Mouse (Mus musculus): Measurements from ENCODE around the gene Gldc. TPM values are rescaled to one million over a fixed set of nuclear protein-coding genes. Genes with fewer than 3 reads are reported as not detected.
"Not testable (repeated sequence)": the region's sequence is repeated elsewhere in the genome, so short reads cannot be mapped to it uniquely, and the experiment has no call there.

Gldc gene
- total RNA-seq (2014; rRNA removed) (15.9 and 16.6 TPM in 2 replicates), polyA plus RNA-seq (2015; fragmentation: Nextera tagmentation; extraction: Ambion mirVana) (8.5 and 8.7 TPM in 2 replicates)

DNA sequence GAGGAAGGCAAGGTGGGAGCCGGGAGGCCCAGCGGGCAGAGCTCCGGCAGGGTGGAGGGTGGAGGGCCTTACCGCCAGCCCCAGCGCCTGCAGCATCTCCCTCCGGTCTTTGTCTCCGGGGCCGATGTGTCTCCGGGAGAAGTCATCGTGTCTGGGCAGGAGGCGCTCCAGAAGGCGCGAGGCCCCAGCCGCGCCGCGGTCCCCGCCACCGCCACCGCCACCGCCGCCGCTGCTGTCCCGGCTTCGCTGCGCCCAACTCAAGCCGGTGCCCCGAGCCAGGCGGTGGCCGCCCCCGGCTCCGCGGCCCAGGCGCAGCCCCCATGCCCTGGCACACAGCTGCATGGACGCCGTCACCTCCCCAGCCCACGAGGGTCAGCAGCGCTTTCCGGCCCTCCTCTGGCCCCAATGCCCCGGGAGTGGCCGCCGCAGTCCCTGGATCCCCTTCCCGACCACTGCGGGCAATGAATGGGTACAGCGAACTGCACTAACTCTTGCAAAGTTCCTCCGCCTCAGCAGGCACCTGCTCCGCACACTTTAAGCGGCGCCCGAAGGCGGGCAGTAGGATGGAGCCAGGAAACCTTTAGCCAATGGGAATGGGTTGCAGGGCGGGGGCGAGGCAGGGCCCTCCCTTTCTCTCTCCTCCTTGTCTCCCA is at the start of gene Gldc:
Gene Gldc, minus strand, starts transcription at position 511 of the 653 bp plus-strand sequence.
- Histone ChIP-seq H3K9ac (replicated peaks; ENCODE audit: low read length) (peak within 1 kb of the TSS; percentile 58), H3K4me3 (ENCODE audit: low read length) (peak within 1 kb of the TSS; percentile 59), H3K9me3 (ENCODE audit: low read length) (no peaks in the 10 kb centered on the region; the same call in 1 of the 2 replicates), H3K4me1 (ENCODE audit: insufficient read depth, low read length) (no peaks in the 10 kb centered on the region), H3K27me3 (ENCODE audit: insufficient read depth, low read length) (no peaks in the 10 kb centered on the region; the same call in 1 of the 2 replicates), H3K27ac (peak within 1 kb of the TSS; percentile 69), H3K36me3 (ENCODE audit: insufficient read depth, low read length) (no peaks in the 10 kb centered on the region), H3K4me2 (ENCODE audit: low read depth, low read length) (peak within 1 kb of the TSS; percentile 91)
- TF ChIP-seq CTCF (IDR thresholded peaks at IDR 0.05; ENCODE audit: low read depth) = no peak
- peak; percentile 82 for DNase-seq (ENCODE audit: low spot score)
- WGBS = 1% methylated on average over 50 of the region's 53 CpGs
- peak; percentile 95 for ATAC-seq

- WGBS = 92% methylated on average over 8 of the region's 8 CpGs
- not testable (repeated sequence) for H3K9me3 ChIP-seq (ENCODE audit: low read length); H3K4me3 ChIP-seq (ENCODE audit: low read length); H3K27ac ChIP-seq; H3K9ac ChIP-seq (replicated peaks; ENCODE audit: low read length); ATAC-seq; H3K36me3 ChIP-seq (ENCODE audit: insufficient read depth, low read length); DNase-seq (ENCODE audit: low spot score); H3K27me3 ChIP-seq (ENCODE audit: insufficient read depth, low read length); H3K4me2 ChIP-seq (ENCODE audit: low read depth, low read length); H3K4me1 ChIP-seq (ENCODE audit: insufficient read depth, low read length)
Observed at GRCm38 (mm10) chr19:30222593-30222992, 47.4 kb upstream of the Gldc start.

GRCm38 (mm10) chr19:30217335-30217734 is 42.1 kb upstream of the Gldc start:
- H3K36me3 ChIP-seq (ENCODE audit: insufficient read depth, low read length) = no peaks in the 10 kb centered on the region
- no peak overlapping the region for H3K4me3 ChIP-seq (ENCODE audit: low read length)
- no peak overlapping the region for H3K27ac ChIP-seq
- TF ChIP-seq CTCF (IDR thresholded peaks at IDR 0.05; ENCODE audit: low read depth) = peak; percentile 91
- WGBS = 25% methylated on average over 7 of the region's 7 CpGs
- H3K9me3 ChIP-seq (ENCODE audit: low read length) = no peaks in the 10 kb centered on the region
- H3K9ac ChIP-seq (replicated peaks; ENCODE audit: low read length) = no peak overlapping the region
- ATAC-seq (peak; percentile 59; the same call in 1 of the 2 replicates), DNase-seq (ENCODE audit: low spot score) (peak; percentile 77)
- H3K4me2 ChIP-seq (ENCODE audit: low read depth, low read length) = no peak overlapping the region
- H3K27me3 ChIP-seq (ENCODE audit: insufficient read depth, low read length) = no peaks in the 10 kb centered on the region
- H3K4me1 ChIP-seq (ENCODE audit: insufficient read depth, low read length) = no peaks in the 10 kb centered on the region

- DNase-seq (ENCODE audit: low spot score) (no peak), ATAC-seq (no peak)
- no peak overlapping the region for H3K27ac ChIP-seq
- H3K9me3 ChIP-seq (ENCODE audit: low read length) = no peaks in the 10 kb centered on the region
- H3K9ac ChIP-seq (replicated peaks; ENCODE audit: low read length) = no peak overlapping the region
- WGBS = 76% methylated on average over 4 of the region's 4 CpGs
- H3K4me1 ChIP-seq (ENCODE audit: insufficient read depth, low read length) = no peaks in the 10 kb centered on the region
- H3K27me3 ChIP-seq (ENCODE audit: insufficient read depth, low read length) = no peaks in the 10 kb centered on the region
- no peak overlapping the region for H3K4me3 ChIP-seq (ENCODE audit: low read length)
- H3K4me2 ChIP-seq (ENCODE audit: low read depth, low read length) = no peak overlapping the region
- H3K36me3 ChIP-seq (ENCODE audit: insufficient read depth, low read length) = no peaks in the 10 kb centered on the region
- TF ChIP-seq CTCF (IDR thresholded peaks at IDR 0.05; ENCODE audit: low read depth) = no peak
Observed at GRCm38 (mm10) chr19:30216186-30216585, 41.0 kb upstream of the Gldc start.

- not testable (repeated sequence) for DNase-seq (ENCODE audit: low spot score); H3K4me3 ChIP-seq (ENCODE audit: low read length); ATAC-seq; H3K9ac ChIP-seq (replicated peaks; ENCODE audit: low read length); H3K4me2 ChIP-seq (ENCODE audit: low read depth, low read length); H3K27ac ChIP-seq; H3K9me3 ChIP-seq (ENCODE audit: low read length); H3K36me3 ChIP-seq (ENCODE audit: insufficient read depth, low read length); H3K27me3 ChIP-seq (ENCODE audit: insufficient read depth, low read length); H3K4me1 ChIP-seq (ENCODE audit: insufficient read depth, low read length)
- 72% methylated on average over 2 of the region's 2 CpGs for WGBS
Observed at GRCm38 (mm10) chr19:30215736-30216135, 40.5 kb upstream of the Gldc start.

DNA sequence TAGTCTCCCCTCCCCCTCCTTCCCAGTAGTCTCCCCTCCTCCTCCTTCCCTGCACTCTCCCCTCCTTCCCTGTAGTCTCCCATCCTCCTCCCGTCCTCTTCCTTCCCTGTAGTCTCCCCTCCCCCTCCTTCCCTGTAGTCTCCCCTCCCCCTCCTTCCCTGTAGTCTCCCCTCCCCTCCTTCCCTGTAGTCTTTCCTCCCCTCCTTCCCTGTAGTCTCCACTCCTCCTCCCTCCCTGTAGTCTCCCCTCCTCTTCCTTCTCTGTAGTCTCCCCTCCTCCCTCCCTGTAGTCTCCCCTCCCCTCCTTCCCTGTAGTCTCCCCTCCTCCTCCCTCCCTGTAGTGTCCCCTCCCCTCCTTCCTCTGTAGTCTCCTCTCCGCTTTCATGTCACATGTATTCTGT is 38.8 kb upstream of the Gldc start:
- Histone ChIP-seq H3K27ac (no peak overlapping the region), H3K4me1 (ENCODE audit: insufficient read depth, low read length) (no peaks in the 10 kb centered on the region), H3K36me3 (ENCODE audit: insufficient read depth, low read length) (no peaks in the 10 kb centered on the region), H3K9ac (replicated peaks; ENCODE audit: low read length) (no peak overlapping the region), H3K4me3 (ENCODE audit: low read length) (no peak overlapping the region), H3K9me3 (ENCODE audit: low read length) (no peaks in the 10 kb centered on the region), H3K27me3 (ENCODE audit: insufficient read depth, low read length) (no peaks in the 10 kb centered on the region), H3K4me2 (ENCODE audit: low read depth, low read length) (no peak overlapping the region)
- ATAC-seq = no peak
- no peak for TF ChIP-seq CTCF (IDR thresholded peaks at IDR 0.05; ENCODE audit: low read depth)
- WGBS = 29% methylated on average over 2 of the region's 2 CpGs
- DNase-seq (ENCODE audit: low spot score) = no peak

DNA sequence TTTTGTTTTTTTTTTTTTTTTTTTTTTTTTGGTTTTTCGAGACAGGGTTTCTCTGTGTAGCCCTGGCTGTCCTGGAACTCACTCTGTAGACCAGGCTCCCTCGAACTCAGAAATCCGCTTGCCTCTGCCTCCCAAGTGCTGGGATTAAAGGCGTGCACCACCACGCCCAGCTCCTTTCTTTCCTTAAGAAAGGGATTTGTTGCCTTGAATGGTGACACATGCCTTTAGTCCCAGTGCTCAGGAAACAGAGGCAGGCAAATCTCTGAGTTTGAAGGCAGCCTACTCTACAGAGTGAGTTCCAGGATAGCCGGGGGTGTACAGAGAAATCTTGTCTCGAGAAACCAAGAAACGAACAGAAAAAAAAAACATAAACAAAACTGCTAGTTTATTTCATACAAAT is 33.8 kb upstream of the Gldc start:
- ATAC-seq; H3K4me3 ChIP-seq (ENCODE audit: low read length); H3K9me3 ChIP-seq (ENCODE audit: low read length); H3K4me1 ChIP-seq (ENCODE audit: insufficient read depth, low read length); H3K9ac ChIP-seq (replicated peaks; ENCODE audit: low read length); H3K27me3 ChIP-seq (ENCODE audit: insufficient read depth, low read length); H3K4me2 ChIP-seq (ENCODE audit: low read depth, low read length); H3K36me3 ChIP-seq (ENCODE audit: insufficient read depth, low read length); DNase-seq (ENCODE audit: low spot score); H3K27ac ChIP-seq: not testable (repeated sequence)
- WGBS = 78% methylated on average over 8 of the region's 8 CpGs
